Mouse (Mus musculus): ENCODE data around the gene Npepps.
"Not testable (repeated sequence)": the region's sequence is repeated elsewhere in the genome, so short reads cannot be mapped to it uniquely, and the experiment has no call there.

Npepps gene

GRCm38 (mm10) chr11:97280216-97280861, at the start of gene Npepps:
Gene Npepps (minus strand): TSS chr11:97280638.
- DNase-seq (ENCODE audit: low read depth), result peak; percentile 87

- peak; percentile 80 for DNase-seq (ENCODE audit: low read depth)
Observed at GRCm38 (mm10) chr11:97328148-97328547, 47.7 kb upstream of the Npepps start.

- DNase-seq (ENCODE audit: low read depth), result peak; percentile 60
Observed at GRCm38 (mm10) chr11:97325224-97325623, 44.8 kb upstream of the Npepps start.

GRCm38 (mm10) chr11:97321894-97322600, 41.6 kb upstream of the Npepps start:
- DNase-seq (ENCODE audit: low read depth), result peak; percentile 55

- DNase-seq (ENCODE audit: low read depth), result no peak
Observed at GRCm38 (mm10) chr11:97321197-97321596, 40.8 kb upstream of the Npepps start.

GRCm38 (mm10) chr11:97315504-97316503, 35.4 kb upstream of the Npepps start, which contains the start of gene Mrpl45:
Gene Mrpl45 (plus strand): TSS chr11:97315716.
- peak; percentile 100 for DNase-seq (ENCODE audit: low read depth)

GRCm38 (mm10) chr11:97314751-97315503, 34.5 kb upstream of the Npepps start:
- DNase-seq (ENCODE audit: low read depth), result peak; percentile 39

GRCm38 (mm10) chr11:97314110-97314509, 33.7 kb upstream of the Npepps start:
- DNase-seq (ENCODE audit: low read depth), result peak; percentile 71

- DNase-seq (ENCODE audit: low read depth), result not testable (repeated sequence)
Observed at GRCm38 (mm10) chr11:97312871-97313270, 32.4 kb upstream of the Npepps start.

GRCm38 (mm10) chr11:97310895-97311631, 30.6 kb upstream of the Npepps start:
- DNase-seq (ENCODE audit: low read depth), result peak; percentile 35

GRCm38 (mm10) chr11:97309911-97310571, 29.6 kb upstream of the Npepps start:
- peak; percentile 86 for DNase-seq (ENCODE audit: low read depth)

GRCm38 (mm10) chr11:97309451-97309836, 29.0 kb upstream of the Npepps start:
- DNase-seq (ENCODE audit: low read depth), result peak; percentile 61

- no peak for DNase-seq (ENCODE audit: low read depth)
Observed at GRCm38 (mm10) chr11:97308806-97309450, 28.5 kb upstream of the Npepps start.

- no peak for DNase-seq (ENCODE audit: low read depth)
Observed at GRCm38 (mm10) chr11:97307294-97308069, 27.0 kb upstream of the Npepps start.

GRCm38 (mm10) chr11:97304631-97305030, 24.2 kb upstream of the Npepps start:
- DNase-seq (ENCODE audit: low read depth), result no peak

- no peak for DNase-seq (ENCODE audit: low read depth)
Observed at GRCm38 (mm10) chr11:97302231-97302781, 21.9 kb upstream of the Npepps start.

GRCm38 (mm10) chr11:97301406-97301805, 21.0 kb upstream of the Npepps start:
- no peak for DNase-seq (ENCODE audit: low read depth)

- DNase-seq (ENCODE audit: low read depth), result no peak
Observed at GRCm38 (mm10) chr11:97299939-97300338, 19.5 kb upstream of the Npepps start.

- no peak for DNase-seq (ENCODE audit: low read depth)
Observed at GRCm38 (mm10) chr11:97296542-97296941, 16.1 kb upstream of the Npepps start.

Data from induced T-regulatory cell, adult 2 months (primary cell).